Mouse (Mus musculus) embryo, embryonic 10.5 days (tissue): ENCODE results near the gene Arl15.

Source experiments
- DNase-seq: peaks from one replicate; pipeline ENCODE4 v3.0.0-alpha.2; 2015; ENCODE audit warnings: low spot score

Gene Arl15

DNA sequence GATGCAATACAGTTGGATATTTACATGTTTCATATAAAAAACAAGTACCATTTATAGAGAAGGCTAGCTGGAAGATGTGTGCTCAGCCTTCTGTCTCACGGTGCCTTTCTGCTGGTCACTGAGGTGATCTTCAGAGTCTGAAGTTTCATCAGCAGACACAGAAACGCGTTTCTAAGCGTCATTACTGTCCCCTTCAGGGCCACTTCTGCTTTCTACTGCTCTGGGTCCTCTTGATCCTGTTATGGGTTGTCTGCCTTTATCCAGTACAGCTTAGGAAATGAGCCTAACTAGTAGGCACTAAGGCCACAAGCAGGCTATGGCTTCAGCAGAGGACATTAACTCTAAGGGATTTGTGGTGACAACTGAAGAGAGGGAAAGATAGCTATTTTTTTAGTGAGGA is 5.9 kb downstream of the Arl15 start:
- no peak for DNase-seq

DNA sequence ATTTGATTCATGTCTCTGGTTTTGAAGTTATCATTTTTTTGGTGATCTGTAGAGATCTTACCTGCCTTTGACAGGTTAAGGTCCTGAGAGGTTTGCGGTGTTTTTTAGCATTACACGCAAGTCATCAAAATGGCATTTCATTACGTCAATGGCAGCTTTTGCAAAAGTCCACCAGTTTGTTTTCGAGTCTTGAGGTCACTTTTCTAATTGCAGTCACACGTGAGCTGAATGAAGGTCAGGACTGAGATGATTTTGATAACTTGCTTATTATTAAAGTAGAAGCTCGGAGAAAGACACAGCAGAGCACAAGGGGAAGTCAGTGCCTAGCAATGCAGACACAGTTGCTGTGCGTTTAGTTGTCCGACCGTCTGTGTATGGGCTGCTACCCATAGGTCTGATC is 8.3 kb downstream of the Arl15 start:
- DNase-seq, result no peak

DNA sequence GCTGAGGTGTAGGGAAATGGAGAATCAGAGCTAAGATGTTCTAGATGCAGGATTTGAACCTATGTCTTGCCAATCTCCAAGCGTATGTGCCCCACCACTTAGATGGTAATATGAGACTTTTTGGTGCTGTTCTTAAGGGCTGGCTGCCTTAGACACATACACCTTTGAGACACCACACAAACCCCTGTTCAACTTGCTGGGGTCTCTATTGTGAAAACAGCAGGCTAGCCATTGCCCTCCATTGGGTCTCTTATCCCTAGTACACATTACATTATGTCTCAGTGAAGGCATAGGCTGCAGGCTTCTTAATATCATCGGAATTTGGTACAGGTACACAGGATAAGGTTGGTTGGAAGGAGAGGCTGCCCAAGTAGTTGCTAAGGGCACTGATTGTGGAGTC is 16.8 kb downstream of the Arl15 start:
- DNase-seq, result no peak

DNA sequence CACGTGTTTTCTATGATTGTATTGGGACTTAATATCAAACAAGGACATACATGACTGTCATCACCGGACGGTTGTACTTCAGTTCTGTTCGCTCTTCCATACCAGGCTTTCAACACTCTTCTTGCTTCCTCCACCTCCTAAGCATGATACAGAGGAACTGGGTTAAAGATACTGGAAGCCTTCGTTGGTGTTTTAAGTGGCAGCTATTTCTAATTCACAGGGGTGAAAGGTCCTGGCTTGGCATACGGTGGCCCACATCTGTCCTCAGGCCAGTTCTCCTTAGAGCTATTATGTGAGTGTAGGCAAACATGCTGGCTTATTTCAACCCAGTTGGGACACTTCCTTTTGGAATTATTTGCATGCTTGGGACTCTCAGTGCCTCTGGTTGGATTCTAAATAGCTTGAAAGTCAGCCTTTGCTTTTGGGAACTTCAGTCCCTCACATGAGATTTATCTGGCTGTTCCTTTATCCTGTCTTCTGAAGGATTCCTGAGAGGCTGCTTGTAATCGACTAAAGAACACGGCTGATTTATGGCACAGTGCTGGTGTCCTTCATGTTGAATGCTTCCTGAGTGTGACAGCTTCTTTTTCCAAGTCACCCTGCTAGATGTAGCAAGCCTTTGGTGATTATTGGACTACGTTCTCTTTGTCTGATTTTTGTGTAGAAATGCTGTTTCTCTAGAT is 17.7 kb downstream of the Arl15 start:
- DNase-seq, result peak; percentile 65

DNA sequence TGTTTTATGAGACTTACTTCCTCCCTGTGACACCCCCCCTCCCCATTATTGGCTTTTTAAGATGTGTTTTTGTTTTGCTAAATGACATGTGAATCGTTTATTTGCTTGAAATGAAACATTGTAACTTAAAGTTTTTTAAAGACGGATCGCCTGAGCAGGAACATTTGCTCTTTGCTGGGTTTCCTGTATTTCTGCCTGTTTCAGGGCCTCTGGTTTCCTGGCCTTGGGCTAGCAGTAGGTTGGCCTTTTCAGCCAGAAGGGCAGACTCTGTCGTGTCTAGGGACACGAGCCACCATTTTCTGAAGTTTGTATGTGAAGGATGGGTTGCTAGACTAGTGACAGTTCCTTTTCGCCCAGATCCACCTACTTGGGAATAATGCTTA is 18.3 kb downstream of the Arl15 start:
- DNase-seq, result no peak

DNA sequence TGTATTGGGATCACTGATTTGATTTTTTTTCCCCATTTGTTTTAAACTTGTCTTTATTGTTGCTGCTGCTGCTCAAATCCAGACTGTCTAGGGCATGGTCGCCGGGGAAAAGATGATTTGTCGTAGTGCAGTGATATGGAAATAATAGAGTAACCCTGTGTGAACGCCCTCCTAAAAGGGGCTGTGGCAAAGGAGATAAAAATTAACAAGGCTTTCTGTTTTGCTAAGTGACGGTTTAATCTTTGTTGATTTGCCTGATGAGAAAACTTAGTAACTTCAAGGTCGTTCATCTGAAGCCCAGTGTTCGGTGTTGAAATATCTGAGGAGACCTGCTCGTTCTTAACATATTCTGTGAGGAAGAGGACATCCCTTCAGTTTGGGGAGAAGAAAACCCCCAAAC is 19.8 kb downstream of the Arl15 start:
- no peak for DNase-seq

DNA sequence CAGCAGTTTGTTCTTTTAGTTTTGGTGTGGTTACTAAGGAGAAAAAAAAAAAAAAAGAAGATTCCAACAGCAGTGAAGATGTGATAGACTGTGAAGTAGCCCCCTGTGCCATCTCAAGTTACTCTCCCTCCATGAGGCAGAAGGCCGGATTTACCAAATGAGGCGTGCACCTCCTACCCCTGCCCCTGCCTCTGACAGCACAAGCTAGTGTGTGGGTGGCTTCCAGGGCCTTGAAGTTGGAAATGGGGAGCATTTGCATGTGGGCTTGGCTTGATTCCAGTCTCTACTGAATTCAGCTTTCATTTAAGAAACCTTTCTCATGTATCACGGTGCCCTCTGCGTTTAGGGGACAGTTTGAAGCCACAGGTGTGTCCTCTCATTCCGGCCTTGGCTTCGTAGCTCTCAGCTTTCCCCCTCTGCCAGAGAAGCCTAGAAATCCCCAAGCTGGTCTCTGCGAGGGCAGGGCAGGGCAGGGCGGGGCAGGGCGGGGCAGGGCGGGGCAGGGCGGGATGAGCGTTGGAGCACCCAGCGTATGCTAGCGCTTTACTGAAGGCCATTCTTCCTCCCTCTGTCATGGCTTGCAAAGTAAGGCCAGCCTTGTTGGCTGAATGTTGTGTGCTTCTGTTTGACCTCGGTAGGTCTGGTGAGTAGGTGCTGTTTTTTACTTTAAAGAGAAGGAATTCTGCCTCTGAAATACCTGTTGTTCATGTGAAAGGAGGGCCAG is 21.6 kb downstream of the Arl15 start:
- DNase-seq, result peak; percentile 50

DNA sequence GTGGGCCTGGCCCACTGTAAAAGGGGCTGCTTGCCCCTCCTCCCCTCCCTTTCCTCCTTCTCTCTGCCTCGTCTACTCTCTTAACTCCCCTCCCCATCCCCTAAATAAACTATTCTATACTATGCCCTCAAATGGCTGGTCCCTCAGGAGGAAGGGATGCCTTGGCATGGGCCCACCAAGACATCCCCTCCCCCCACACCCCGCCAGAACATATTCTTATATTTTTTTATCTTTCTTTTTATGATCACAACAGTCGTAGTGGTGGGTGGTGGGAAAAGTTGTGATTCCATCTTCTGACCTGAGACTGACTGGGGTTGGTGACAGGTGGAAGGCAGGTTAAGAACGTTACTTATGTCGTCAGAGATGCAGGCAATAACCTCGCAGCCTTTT is 22.1 kb downstream of the Arl15 start:
- DNase-seq, result no peak

DNA sequence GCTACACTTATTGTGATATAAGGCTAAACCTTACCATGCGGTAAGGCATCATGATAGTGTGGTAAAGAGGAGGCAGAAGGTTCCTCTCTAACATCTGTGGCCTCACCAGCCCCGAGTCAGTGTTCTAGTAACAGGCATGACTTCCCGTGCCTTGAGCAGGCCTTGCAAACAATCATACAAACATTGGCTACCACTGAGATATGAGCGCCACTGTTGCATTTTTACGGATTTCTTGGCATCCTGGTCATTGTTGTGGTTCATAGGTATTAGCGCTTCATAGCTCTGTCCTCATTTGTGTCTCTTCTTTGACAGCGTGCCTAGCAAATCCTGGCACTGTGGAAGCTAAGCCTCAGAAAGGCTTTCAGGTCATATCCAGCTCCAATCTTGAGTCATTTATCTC is 24.7 kb downstream of the Arl15 start:
- no peak for DNase-seq

DNA sequence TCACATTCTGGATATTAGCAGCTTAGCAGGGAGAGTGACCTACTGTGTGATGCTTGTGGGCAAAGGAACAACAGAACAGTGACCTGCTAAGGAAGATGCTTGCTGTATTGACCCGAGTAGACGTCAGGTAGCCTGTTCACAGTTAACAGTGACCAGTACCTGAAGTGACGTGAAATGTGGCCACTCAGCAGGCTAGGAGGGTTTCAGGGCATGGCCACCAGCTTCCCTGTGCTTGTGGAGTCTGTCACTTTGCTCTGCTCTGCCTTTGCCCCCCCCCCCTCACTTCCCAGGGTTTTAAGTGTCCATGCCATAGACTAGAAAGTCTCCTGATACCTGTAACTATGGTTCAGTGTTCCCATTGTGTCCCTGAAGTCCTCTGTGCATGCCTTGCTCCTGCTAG is 25.9 kb downstream of the Arl15 start:
- no peak for DNase-seq

DNA sequence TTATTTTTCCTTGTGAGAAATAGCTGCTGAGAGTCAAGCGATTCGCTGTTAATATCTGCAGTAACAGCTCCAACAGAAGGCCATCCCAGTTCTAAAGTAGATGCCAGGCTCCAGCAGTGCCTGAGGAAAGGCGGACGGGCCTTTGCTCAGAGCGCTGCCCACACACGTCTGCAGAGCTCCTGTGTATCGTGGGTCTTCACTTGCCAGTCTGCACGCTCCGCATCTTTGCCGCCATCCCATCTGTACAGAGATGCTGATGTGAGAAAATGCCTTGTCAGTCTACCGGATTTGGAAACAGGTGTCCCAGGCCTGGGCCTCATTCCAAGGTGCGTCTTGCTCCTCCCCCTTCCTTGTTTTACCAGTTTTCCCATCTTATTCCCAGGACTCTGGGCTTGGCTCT is 27.6 kb downstream of the Arl15 start:
- DNase-seq, result no peak

DNA sequence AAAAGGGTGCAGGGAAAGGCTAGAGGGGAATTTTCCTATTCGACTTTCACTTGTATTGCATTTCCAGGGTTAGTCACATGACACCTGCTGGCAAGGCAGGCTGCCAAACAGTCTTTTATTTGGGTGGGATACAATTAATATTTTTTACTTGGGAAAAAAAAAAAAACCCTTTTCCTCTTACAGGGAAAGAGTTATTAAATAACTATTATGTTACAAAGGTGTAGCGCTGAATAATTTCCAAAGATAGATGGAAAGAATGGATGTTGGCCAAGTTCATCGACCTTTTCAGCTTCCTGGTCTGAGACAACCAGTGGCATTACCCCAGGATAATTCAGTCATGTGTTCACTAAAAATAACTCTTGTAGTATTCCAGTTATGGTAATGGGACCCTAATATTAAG is 29.7 kb downstream of the Arl15 start:
- no peak for DNase-seq

DNA sequence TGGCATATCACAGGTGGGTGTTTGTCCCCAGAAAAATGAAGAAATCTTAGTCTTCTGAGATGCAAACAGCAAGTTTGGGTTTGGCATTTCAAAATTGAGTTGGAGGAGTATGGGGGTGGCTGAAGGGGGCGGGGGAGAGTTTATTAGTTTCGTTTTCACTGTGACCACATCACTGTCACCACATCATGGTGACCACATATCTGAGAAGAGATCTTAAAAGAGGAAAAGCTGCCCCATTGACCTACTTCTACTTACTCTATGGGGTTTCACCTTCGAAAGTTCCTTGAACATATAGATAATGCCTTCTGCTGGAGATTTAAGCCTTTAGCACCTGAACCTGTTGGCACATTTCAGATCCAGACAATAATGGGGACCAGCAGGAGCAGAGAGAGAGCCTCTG is 34.3 kb downstream of the Arl15 start:
- no peak for DNase-seq

DNA sequence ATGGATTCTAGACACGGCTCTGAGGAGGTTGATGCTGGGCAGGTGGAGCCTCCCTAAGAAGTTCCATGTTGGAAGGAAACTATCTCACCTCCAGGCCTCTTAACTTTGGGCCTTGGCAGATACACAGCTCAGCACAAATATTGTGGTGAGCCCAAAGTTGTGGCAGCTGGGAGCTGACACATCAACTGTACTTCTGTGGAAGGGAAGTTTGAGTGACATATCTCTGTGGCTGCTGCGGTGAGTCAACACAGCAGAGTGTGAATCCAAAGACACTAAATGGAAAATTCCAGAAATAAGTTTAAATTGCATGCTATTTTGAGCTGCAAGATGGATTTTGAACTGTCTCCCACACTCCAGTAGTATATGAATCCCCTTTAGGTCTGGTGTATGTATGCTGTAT is 34.8 kb downstream of the Arl15 start:
- no peak for DNase-seq

DNA sequence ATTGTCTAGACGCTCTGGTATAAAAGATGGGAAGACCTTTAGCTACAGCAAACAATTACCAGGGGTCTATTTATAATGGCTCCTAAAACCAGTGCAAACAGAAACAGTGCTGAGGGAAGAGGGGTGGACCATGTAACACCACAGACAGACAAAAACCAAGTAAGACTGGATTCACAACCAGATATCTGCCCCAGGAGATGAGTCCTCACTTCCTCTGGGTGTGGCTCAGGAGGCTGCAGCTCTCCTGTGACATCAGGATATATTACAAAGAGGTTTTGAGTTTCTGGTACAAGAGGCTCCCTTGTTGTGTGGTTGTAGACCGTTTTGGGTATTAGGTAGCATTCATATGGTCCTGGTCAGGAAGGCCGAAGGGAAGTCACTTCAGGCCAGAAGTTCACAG is 36.5 kb downstream of the Arl15 start:
- DNase-seq, result no peak

DNA sequence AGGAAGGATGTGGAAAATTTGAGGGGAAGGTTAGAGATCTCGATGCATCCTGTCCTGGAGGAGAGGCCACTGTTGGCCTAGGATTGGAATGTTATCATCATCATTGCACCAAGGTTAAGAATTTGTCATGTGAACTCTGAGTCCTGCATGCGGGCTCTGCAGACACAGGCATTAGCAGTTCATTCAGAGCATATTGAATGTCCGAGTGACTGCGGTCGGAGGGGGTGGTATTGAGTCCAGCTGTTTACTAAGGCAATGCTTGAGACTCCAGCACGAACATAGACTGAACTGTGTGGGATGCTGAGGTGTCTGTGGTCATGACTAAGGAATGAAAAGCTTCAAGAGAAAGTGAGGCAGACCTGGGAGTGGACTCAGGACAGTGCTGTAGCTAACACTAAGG is 38.6 kb downstream of the Arl15 start:
- DNase-seq, result no peak

DNA sequence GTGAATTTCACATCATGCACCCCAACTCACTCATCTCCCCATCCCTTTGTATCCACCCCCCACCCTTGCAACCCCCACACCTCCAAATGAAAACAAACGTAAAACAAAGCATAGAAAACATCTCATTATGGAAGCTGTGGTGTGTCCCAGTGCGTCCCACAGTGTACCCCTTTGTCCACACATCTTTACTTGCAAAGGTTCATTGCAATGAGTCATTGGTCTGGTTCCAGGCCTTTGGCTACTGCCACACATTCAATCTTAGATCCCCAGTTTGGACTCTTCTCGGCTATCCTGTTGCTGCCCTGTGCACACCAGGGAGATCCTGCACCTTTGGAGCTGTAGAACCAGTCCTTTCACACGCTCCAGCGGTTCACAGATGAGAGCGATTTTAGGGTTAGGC is 41.6 kb downstream of the Arl15 start:
- DNase-seq, result no peak

DNA sequence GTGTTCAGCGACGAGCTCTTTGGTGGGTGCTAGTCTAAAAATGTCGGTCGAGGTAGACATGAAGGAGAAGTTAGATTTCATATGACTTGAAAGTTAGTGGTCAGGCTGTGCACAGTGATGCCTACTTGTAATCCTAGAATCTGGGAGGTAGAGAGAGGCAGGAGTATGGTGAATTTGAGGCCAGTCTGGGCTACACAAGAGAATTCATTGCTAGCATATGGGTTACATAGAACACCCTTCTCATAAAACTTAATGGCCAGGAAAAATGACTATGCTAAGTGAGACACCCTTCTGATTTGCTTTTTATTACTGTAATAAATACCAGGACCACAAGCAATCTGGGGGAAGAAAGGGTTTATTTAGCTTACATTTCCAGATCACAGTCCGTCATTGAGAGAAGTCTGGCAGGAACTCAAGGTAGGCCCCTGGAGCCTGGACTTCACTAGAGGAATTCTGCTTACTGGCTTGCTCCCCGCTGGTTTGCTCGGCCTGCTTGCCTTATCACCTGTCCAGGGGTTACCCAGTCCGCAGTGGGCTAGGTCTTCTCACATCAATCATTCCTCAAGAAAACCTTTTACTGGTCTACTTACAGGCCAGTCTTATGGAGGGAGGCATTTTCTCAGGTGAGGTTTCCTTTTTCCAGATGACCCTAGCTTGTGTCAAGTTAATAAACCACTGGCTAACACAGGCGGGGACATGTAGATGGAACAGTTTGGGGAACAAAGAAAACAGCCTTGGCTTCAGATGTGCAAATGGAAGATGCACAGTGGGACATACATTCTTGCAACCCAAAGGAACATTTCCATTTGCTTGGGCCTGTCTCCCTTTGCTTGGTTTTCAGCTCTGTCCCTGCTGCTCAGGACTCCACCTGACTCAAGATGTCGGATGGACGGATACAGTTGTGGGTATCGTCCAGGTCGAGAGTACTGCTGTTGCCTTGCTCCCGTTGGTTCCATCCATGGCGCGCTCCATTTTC is 44.6 kb downstream of the Arl15 start:
- DNase-seq, result no peak

DNA sequence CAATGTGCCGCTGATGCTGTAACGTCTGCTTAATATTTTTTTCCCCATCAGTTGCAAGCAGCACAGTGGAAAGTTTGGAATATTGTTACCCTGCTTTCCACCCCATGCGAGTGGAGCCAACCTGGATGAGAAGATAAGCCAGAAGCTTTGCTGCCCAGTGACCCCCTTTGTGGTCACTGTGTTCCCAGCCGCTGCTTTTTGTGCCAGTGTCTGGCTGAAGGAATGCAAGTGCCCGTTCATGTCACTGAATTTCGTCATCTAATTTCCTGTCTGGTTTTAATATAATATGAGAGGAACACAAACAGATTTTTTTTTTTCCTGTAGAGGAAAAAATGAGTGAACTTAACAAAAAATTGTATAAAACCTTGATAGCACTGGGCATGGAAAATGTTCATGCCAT is 46.1 kb downstream of the Arl15 start:
- no peak for DNase-seq

DNA sequence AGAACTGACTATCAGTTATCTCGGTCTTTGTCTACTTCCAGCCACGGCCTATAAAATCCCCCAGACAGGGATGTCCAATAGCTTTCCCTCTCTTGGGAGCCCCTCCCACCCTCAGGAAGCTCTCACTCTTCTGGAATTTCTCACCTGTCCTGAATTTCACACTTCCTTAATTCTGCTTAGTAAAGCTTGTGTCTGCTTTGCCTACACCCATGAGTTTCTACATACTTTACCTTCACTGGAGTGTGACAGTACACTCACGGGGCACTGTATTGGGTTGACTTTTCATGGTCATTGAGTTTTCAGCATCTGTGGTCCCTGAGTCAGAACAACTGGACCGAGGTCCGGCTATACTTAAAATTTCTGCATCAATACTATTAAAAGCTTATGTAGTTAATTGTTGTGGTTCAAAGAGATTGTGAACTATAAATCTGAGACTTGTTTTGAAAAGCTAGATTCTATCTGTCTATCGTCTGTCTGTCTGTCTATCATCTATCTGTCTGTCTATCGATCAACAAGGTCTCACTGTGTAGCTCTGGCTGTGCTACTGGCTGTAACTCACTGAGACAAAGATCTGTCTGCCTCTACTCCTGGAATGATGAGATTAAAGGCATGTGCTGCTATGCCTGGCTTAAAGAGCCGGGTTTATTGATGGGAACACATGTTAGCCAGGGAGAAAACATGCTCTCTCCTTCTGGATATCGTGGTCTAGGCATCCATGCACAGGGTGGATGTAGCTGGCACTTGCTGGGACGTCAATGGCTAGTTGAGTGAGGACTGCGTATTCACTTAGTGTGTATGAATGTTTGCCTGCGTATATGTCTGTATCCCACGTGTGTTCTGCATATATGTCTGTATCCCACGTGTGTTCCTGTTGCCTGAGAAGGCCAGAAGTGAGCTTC is 48.4 kb downstream of the Arl15 start:
- no peak for DNase-seq

DNA sequence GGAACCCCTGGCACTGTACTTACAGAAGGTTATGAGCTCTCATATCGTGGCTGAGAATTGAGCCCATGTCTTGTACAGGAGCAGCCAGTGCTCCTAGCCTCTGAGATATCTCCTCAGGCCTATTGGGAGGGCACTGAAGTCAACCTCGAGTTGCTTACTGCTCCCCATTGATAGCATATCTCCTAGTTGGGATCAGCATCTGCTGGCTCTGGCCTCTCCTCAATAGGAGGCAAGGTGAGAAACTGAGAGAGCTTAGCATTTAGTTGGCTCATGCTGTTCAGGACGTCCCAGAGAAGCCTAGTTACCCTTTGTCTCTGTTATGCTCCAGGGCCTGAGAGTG is 49.0 kb downstream of the Arl15 start:
- DNase-seq, result no peak

DNA sequence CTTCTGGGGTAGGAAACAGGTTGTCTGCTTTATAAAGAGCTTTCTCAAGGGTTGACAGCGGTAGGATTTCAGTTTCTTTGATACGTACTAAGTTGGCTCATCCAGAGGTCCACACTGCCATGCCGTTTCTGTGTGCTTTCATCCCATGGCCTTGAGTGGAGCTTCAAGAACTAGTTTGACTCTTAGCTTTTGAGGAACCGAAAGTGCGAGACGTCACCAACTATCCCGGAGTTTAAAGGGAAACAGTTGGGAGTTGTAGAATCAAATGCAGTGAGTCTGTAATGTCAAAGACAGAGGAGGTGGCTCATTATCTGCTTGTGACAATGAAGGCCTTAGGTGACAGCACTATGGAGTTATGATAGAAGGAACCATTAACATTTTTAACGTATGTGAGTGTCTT is 49.6 kb downstream of the Arl15 start:
- no peak for DNase-seq
